Mouse (Mus musculus) megakaryocyte progenitor cell, adult 5-6 weeks (primary cell): ENCODE data around the gene Gramd2. TPM values are rescaled to one million over a fixed set of nuclear protein-coding genes. Genes with fewer than 3 reads are reported as not detected.
"Not testable (repeated sequence)": the region's sequence is repeated elsewhere in the genome, so short reads cannot be mapped to it uniquely, and the experiment has no call there.

ENCODE experiments used
- ATAC-seq: replicated peaks from 2 replicates; pipeline ENCODE4 v1.8.0; 2016; ENCODE audit warnings: mild to moderate bottlenecking, moderate TSS enrichment, inconsistent platforms; ENCODE audit not compliant: poor library complexity
- total RNA-seq, 2 experiments: library from RNA; stranded (forward) in 1 of 2; stranded (reverse) in 1 of 2; fragments of 157-497, 149-512 nt in 1 of 2; fragments of 200-1000 nt in 1 of 2; gene quantifications; 2 replicates each; pipeline versions ENCODE4 v1.2.3 to v1.2.4; 2015 to 2017

Gene Gramd2
- total RNA-seq, 2 experiments from 2014 or later = not detected

DNA sequence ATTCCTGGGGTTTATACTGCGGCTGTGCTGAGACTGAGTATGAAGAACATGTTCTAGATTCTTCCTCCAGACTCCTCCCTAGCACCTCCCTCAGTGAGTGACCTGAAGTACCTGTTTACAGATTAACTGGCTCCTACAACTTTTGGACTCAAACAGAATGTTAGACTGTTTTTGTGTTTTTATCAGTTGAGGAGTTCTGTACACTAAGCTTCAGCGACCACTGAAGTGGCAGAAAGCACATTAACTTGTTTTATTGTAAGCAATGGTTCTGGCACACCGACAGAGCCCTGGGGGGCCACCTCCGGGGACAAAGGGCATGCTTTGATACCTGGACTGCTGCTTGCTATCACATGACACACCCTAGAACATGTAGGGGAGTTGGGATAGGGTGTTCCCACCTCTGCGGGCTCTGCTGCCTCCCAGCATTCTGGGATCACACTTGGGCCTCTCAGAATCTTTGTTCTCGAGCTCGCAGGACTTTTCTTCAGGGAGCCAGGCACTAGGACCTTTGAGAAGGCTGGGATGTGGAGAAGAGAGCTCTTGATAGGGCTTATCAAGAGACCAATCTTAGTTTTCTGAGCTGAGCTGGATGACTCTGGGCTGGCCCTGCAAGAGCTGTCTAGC is 36.4 kb downstream of the Gramd2 start:
- no peak for ATAC-seq

DNA sequence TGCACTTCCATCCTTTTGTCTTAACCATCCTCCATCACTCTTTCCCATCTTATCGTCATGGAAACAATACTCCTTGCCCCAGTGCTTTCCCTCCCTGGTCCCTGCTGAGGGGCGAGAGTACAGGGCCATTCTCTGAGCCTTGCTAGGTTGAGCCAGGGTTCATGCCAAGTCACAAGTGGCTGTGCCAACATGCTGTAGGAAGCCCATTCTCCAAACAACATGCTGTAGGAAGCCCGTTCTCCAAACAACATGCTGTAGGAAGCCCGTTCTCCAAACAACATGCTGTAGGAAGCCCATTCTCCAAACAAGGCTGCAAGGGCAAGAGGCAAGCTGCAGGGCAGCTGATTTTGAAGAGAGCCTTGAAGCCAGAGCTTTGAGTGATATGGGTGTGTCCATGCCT is 38.3 kb downstream of the Gramd2 start:
- no peak for ATAC-seq

DNA sequence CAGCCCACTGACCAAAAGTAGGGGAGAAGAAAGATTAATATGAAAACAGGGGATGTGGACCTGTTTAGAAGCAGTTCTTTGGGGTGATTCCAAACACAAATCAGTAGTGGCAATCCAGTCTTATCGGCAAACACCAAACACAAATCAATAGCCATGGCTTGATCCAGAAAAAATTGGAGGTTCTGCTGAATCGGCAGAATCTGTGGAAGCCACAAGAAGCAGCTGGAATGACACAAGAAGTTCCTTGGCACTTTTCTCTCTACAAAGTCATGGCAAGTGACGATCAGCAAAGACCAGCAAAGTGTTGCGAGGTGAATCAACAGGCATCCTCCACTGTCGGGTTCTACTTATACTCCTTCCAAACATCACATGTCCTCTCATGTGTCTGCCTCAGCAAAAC is 41.2 kb downstream of the Gramd2 start:
- no peak for ATAC-seq

DNA sequence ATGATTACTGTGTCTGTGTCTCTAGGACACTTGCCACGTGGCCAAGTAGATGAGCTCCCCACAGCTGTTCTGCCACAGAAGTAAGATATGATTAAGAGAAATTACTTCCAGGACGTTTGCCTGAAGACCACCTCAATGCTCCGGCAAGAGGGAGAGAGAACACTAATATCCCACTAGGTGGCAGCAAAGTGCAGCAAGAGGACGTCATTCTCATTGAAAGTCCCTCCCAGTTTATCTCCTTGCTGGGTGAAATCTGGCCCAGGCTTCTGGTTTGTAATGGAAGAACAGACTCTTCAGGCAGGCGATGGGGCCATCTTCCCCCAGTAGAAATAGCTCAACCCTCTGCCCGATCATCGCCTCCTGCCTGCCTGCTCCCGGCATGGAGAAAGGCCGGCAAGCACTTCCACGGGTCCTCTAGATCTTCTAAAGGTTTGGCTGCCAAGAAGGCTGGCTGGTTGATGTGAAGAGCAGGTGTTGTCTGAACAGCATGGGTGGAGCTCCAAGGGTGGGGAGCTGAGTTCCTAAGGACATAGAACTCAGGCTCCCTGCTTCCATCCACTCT is 43.2 kb downstream of the Gramd2 start:
- peak; percentile 99 for ATAC-seq

DNA sequence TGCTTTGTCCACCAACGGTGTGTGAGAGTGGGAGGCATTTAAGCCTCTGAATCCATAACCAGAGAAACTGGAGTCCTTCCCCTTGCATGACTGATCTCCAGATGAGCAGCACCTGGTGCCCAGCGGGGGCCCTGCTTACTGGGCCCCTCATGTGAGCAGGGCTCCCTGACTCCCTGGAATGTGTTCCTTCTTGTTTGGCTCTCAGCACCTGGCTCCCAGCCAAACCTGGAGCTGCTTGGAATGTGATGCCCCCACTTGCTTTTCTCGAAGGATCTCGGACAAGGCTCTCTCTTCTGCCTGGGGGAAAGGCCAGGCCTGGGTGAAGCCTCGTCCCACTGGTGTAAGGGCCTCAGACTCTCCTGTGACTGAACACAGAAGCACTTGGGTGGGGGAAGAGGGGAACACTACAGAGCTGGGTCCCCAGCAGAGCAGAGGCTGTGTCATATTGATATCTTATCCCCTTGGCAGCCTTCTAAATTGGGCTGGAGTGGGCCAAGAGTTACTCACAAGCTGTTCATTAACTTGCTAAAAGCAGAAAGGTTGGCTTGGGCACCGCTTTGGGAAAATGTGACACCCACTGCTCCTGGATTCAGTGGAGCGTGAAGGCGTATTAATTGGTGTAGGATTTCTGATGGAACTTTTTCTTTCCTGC is 44.0 kb downstream of the Gramd2 start:
- no peak for ATAC-seq

DNA sequence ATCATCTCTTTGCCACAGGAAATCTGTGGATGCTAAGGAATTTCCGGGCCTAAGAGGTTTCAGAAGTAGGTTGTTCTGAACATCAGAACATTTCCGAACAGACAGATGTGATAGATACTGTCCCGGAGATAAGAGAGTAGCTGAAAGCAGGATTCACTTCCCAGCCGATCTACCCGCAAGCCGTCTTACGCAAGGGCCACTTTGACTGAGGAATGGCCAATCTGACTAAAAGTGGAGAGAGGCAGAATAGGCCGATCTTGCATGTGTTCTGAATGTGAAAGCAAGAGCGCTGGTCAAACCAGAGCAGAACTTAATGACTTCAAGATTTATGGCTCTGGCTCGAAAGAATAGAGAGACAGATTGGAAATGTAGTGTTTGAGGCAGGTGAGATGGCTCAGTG is 45.6 kb downstream of the Gramd2 start:
- ATAC-seq = no peak

DNA sequence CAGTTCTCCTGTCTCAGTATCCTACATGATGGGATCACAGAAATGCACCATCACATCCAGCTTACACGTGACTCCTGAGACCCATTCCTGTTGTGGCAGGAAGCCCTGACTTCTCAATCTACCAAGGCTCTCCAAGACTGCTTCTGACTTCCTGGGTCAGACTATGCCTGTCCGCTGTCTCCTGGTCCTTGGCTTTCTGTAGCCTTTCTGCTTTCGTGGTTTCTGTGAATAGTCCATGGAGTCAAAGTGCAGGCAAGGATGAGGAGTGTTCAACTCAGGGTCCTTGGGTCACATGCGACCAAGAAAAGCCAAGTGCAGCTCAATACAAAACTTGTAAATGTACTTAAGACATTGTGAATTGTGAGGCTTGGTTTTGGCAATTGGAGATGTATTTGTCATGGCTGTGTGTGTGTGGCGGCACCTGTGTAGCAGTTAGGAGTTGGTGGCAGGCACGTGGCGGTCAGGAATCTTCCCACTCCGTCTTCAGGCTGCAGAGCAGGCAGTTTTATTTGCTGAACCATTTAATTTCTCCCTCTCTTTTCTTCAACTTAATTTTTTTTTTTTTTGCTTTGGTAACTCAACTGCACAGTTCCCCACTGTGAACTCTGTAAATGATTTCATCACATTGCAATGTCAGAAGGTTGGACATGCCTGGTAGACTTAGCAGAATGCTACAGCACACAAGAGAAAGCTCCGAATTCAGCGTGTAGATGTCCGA is 47.8 kb downstream of the Gramd2 start:
- ATAC-seq = no peak

DNA sequence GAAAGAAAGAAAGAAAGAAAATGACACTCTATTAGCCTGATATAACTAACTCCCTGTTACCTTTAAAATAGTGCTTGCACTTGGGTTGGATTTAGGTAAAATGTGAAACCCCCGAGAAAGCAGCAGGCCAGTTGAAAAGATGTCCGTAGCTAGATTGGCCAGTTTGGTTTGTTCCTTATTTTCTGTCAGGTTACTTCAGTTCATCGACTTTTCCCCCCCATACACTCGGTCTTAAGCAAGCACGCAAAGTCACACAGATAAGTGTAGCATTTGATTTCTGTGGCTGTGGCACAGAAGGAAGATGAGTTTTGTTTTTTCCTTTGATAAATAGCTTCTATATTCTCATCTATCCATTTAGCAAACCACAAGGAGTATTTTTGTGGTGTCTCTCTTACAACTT is 51.2 kb downstream of the Gramd2 start:
- no peak for ATAC-seq

DNA sequence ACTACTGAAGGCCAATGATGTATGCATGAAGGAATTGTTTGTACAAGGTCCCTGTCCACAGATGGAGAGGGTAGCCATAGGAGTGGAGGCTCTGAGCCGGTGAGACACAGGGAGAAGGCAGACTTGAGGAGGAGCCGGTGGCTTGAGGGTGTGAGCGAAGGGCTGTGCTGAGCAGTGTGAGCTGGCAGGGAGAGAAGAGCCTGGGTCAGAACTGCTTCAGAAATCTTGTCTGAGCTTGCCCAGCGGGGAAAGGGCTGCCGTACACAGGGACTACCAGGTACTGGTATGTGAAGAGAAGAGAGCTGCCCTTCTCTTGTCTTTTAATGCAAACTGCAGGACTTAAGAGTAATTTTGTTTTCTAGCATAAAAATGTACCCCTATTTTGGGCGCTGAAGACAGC is 53.1 kb downstream of the Gramd2 start:
- no peak for ATAC-seq

DNA sequence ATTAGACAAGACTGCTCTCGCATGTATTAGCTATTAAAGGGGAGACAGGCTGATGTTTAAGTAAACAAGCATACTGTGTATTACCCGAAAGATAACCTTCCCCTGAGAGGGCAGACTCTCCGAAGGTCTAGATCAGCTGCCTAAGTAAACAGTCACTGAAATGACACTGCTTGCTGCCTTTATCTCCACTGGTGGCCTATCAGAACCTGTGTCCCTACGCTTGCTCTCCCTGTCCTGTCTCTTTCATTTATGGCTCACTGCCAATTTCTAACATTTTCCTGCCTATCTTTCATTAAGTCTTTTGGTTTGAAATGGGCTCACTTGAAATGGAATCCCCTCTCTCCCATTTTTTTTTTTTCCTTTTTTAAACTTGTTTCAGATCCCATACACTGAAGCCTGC is 55.5 kb downstream of the Gramd2 start:
- peak; percentile 90 for ATAC-seq

DNA sequence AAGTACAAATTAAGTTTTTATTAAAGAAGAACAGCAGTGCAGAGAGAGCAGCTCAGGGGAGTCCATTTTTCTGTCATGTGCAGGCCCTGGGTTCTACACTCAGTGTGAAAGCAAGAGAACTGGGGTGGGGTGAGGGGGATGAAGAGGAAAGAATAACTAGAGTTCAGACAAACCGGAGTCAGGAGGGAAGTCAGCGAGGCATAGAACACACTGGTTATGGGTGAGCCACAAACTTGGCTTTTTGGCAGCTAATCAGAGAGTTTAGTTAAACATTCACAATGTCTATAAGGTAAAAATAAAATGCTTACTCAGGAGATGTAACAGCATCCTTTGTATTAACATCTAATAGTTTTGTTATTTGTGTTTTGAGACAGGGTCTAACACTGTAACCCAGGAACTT is 60.6 kb downstream of the Gramd2 start:
- no peak for ATAC-seq

DNA sequence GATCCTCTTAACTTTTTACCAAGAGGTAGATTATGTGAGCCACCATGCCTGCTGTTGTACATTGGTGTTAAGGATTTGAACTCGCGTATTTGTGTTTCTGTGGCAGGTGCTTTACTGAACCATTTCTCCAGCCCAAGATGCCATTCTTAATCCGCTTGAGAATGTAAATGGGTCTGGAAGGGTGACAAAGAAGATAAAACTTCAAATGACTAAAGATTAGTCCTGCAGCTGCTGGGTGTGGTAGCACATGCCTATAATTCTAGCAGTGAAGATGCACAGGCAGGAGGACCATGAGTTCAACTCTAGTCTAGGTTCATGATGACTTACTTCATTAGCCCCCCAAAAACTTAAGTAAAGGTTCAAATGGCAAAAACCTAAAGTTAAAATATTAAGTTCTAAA is 64.0 kb downstream of the Gramd2 start:
- ATAC-seq = no peak

DNA sequence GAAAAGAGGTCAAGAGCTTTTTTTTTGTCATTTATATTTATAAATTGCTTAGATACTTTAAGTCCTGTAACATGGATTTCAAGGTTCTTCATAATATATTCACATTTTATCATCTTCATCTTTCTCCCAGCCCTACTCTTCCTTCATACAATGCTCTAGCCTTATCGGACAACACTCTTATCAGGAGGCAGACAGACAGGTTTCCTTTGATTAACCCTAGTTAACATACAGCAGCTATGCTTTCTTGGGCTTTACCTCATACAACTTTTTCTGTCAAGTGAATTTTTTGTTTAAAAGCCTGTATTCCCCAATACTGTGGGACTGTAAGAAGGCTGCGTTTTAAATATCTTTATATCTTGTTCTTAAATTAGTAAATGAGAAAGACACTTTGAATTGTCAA is 68.4 kb downstream of the Gramd2 start:
- no peak for ATAC-seq

DNA sequence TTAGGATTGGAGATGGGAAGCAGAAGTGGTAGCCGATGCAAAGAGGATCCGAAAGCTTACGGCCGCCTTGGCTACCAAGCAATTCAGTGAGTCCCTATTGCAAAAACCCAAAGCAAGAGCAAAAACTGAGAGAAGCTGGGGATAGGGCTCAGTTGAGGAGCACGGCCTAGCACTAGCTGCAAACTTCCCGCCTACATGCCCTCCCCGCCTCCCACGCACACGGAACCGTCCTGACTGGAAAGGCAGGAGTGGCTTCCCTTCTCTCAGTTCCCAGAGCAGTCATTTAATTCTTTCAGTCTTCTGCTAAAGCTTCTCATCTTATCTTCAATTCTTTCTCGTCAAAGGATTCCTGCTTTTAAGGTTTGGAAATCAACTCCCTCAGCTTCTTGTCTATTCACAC is 69.0 kb downstream of the Gramd2 start:
- no peak for ATAC-seq

DNA sequence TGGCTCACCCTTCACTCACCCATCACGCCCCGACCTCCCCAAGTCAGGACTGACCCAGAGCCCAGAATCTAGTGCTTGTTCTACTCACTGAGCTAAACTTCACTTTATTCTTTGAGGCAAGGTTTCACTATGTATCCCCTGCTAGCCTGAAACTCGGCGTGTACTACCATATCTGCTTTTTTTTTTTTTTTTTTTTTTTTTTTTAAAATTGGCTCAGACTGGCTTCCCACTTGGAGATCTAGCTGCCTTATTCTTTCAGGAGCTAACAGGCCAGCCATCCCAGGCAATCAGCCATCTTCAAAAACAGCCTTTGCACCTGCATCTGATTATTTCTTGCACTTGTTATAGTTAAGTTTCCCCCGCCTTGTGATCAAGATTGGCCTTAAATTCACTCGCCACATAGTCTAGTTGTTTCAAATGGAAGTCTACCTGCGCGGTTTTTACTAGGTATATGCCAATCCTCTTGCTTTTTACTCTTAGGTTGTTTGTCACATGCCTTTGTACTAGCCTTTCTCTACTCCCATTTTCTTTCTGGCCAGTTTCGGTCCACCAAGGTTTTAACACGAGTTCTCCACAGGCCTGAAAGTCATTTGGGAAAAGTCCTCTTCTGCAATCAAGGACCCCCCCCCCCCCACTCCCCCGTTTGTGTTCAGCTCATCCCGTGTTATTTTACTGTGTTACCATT is 69.8 kb downstream of the Gramd2 start:
- no peak for ATAC-seq

DNA sequence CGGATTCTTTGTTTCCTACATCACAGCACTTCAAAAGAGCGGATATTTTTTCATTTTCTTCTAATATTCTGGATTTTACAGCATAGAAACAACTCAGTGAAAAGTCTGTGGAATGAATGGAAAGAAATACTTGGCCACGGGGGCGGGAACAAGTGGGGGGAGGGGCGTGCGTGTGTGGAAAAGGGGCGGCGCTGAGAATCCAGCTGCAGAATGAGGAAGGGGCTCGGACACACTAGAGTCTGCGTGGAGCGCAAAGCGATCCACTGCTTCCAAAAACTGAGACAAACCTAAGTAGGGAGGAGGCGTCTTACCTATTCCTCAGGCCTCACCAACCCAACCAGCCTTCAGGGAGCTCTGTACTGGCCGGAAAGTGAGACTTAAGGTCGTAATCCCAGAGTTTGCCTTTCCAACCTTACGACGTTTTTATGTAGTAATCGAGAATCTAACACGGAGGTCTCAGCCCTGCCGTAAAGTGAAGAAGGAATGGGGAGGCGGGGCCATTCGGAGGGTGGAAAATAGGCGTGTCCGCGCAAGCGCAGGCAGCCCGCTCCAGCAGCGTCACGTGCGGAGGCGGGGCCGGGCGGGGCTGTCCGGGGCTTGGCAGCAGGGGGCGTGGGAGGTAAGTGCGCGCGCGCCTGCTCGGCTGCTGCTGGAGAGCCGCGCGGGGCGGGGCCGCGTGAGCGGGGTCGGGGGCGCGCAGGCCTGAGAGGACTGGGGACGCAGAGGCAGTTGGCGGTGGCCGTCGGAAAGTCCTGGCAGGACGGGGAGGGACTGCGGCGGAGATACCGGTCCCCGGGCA is 70.5 kb downstream of the Gramd2 start, which contains the start of the genes Senp8 and Myo9a:
Gene Senp8, minus strand, starts transcription at position 444 of the 799 bp plus-strand sequence.
Gene Myo9a, plus strand, starts transcription at position 630 of the 799 bp plus-strand sequence.
- peak; percentile 88 for ATAC-seq

DNA sequence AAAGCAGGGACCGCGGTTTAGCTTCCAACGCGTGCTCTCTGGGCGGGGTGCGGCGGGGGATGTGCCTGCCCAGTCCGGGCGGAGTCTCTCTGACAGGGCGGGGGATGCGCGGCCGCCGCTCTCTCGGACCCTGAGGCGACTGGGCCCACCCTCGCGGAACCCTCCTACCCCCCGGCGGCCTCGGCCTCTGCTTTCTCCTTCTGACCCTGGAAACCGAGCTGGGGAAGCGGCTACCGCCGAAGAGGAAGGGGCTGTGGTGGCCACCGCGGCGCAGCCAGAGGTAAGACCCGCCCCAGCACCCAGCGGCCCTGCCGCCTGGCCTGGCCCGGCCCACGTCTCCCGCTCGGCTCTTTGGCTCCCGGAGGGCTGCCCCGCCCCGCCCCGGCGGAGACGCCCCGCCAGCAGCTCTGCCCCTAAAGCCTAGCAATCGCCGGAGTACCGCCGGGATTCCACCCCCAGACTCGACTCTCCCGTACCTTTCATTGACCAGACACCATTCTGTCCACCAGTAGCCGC is 71.2 kb downstream of the Gramd2 start:
- ATAC-seq = peak; percentile 65

DNA sequence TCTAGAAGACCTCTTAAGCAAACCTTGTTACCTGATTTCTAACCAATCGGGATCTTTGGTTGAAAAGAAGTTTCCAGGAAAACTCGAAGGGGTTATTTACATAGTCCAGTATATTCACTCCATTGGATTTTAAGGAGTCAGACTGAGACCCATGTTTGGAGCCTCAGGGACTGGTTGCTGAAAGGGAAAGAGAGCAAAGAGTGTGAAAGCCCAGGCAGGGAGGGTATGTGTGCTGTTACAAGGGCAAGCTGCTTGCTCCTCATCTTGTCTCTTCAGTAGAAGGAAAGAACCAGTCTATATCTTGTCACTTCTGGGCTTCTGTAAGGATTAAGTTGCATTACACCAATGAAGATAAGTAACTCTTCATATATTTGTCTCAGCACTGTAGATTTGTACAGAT is 72.0 kb downstream of the Gramd2 start:
- no peak for ATAC-seq

DNA sequence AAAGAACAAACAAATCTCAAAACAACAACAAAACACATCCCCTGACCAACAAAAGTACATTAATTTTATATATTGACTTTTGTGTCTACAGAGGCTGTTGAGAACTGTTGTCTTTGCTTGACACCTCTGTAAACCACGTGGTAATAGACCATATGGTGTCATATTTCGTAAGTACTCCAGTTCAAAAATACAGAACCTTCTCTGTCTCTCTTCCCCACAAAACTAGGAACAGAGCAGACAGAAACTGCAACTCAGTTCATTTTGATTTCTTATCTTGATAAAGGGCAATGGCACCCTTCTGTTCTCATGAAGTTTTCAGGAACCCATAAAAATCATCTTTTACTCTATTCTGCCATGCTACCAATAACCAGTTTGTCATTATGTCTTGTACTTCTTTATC is 75.3 kb downstream of the Gramd2 start:
- ATAC-seq = 0 out of 2 replicates have a peak, but pooled peaks have one; percentile 9

DNA sequence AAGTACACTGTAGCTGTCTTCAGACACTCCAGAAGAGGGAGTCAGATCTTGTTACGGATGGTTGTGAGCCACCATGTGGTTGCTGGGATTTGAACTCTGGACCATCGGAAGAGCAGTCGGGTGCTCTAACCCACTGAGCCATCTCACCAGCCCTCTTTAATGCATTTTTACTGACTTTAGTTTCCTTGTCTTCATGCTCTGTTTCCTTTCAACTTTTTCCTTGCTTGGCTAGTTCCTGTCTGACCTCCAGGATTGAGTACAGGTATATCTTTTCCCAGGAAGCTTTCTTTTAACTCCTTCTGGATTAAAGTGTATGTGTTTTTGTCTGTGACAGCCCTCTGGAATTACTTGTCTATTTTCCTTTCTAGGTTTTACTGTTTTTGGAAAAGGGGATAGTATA is 77.1 kb downstream of the Gramd2 start:
- not testable (repeated sequence) for ATAC-seq
